Mouse (Mus musculus): ENCODE measurements at regions not wholly inside any gene's neighbourhood (a gene's known extent, or its start where the extent isn't known, plus 50 kb on each side); places are given as distances from the start of the nearest gene placed in this dataset.

GRCm38 (mm10) chr1:90526311-90526710 is 76.5 kb upstream of the Cops8 start:
- H3K36me3 ChIP-seq (ENCODE audit: control insufficient read depth) = no peaks in the 10 kb centered on the region
- H3K27me3 ChIP-seq (ENCODE audit: control insufficient read depth) = no peaks in the 10 kb centered on the region
- no peaks in the 10 kb centered on the region for H3K4me1 ChIP-seq (ENCODE audit: control insufficient read depth)
- peaks cover 2% of the 10 kb centered on the region; the same call in 1 of the 2 replicates for H3K9me3 ChIP-seq (ENCODE audit: control insufficient read depth, low read length)
- H3K4me3 ChIP-seq (replicated peaks) = no peak overlapping the region
- TF ChIP-seq GATA1 (IDR thresholded peaks at IDR 0.05; ENCODE audit: low read length) (no peak), TAL1 (IDR thresholded peaks at IDR 0.05; ENCODE audit: low read length) (no peak)

- peaks cover 2% of the 10 kb centered on the region; the same call in 1 of the 2 replicates for H3K9me3 ChIP-seq (ENCODE audit: control insufficient read depth, low read length)
Measured at GRCm38 (mm10) chr1:90527947-90528717, 74.6 kb upstream of the Cops8 start.

GRCm38 (mm10) chr1:90533481-90533880 is 69.3 kb upstream of the Cops8 start:
- peaks cover 2% of the 10 kb centered on the region; the same call in 1 of the 2 replicates for H3K9me3 ChIP-seq (ENCODE audit: control insufficient read depth, low read length)
- TF ChIP-seq TAL1 (IDR thresholded peaks at IDR 0.05; ENCODE audit: low read length) = no peak
- TF ChIP-seq GATA1 (IDR thresholded peaks at IDR 0.05; ENCODE audit: low read length) = no peak

More at GRCm38 (mm10) chr1:90527947-90528717, 74.6 kb upstream of the Cops8 start:
- Histone ChIP-seq H3K27me3 (ENCODE audit: control insufficient read depth) (no peaks in the 10 kb centered on the region), H3K36me3 (ENCODE audit: control insufficient read depth) (no peaks in the 10 kb centered on the region), H3K4me1 (ENCODE audit: control insufficient read depth) (no peaks in the 10 kb centered on the region), H3K4me3 (replicated peaks) (no peak overlapping the region)
- no peak for TF ChIP-seq GATA1 (IDR thresholded peaks at IDR 0.05; ENCODE audit: low read length)
- TF ChIP-seq TAL1 (IDR thresholded peaks at IDR 0.05; ENCODE audit: low read length) = no peak

GRCm38 (mm10) chr1:90536105-90536504 is 66.7 kb upstream of the Cops8 start:
- Histone ChIP-seq H3K36me3 (ENCODE audit: control insufficient read depth) (no peaks in the 10 kb centered on the region), H3K27me3 (ENCODE audit: control insufficient read depth) (no peaks in the 10 kb centered on the region), H3K4me1 (ENCODE audit: control insufficient read depth) (no peaks in the 10 kb centered on the region), H3K4me3 (replicated peaks) (no peak overlapping the region), H3K9me3 (ENCODE audit: control insufficient read depth, low read length) (no peaks in the 10 kb centered on the region; the same call in 1 of the 2 replicates)
- TF ChIP-seq GATA1 (IDR thresholded peaks at IDR 0.05; ENCODE audit: low read length) (no peak), TAL1 (IDR thresholded peaks at IDR 0.05; ENCODE audit: low read length) (no peak)

More at GRCm38 (mm10) chr1:90533481-90533880, 69.3 kb upstream of the Cops8 start:
- H3K36me3 ChIP-seq (ENCODE audit: control insufficient read depth) = no peaks in the 10 kb centered on the region
- H3K27me3 ChIP-seq (ENCODE audit: control insufficient read depth) = no peaks in the 10 kb centered on the region
- no peaks in the 10 kb centered on the region for H3K4me1 ChIP-seq (ENCODE audit: control insufficient read depth)
- no peak overlapping the region for H3K4me3 ChIP-seq (replicated peaks)

- H3K9me3 ChIP-seq (ENCODE audit: control insufficient read depth, low read length) = peaks cover 12% of the 10 kb centered on the region
- no peak overlapping the region for H3K4me3 ChIP-seq (replicated peaks)
- TF ChIP-seq TAL1 (IDR thresholded peaks at IDR 0.05; ENCODE audit: low read length) (no peak), GATA1 (IDR thresholded peaks at IDR 0.05; ENCODE audit: low read length) (no peak)
- no peaks in the 10 kb centered on the region for H3K36me3 ChIP-seq (ENCODE audit: control insufficient read depth)
- H3K27me3 ChIP-seq (ENCODE audit: control insufficient read depth) = no peaks in the 10 kb centered on the region
- no peaks in the 10 kb centered on the region for H3K4me1 ChIP-seq (ENCODE audit: control insufficient read depth)
Measured at GRCm38 (mm10) chr1:90543801-90544795, 58.7 kb upstream of the Cops8 start.

GRCm38 (mm10) chr1:90544821-90545536 is 57.8 kb upstream of the Cops8 start:
- H3K27me3 ChIP-seq (ENCODE audit: control insufficient read depth) = no peaks in the 10 kb centered on the region

GRCm38 (mm10) chr1:90552644-90553043 is 50.1 kb upstream of the Cops8 start:
- no peak overlapping the region for H3K4me3 ChIP-seq (replicated peaks)
- H3K27me3 ChIP-seq (ENCODE audit: control insufficient read depth) = no peaks in the 10 kb centered on the region
- TF ChIP-seq GATA1 (IDR thresholded peaks at IDR 0.05; ENCODE audit: low read length) (no peak), TAL1 (IDR thresholded peaks at IDR 0.05; ENCODE audit: low read length) (no peak)
- H3K36me3 ChIP-seq (ENCODE audit: control insufficient read depth) = no peaks in the 10 kb centered on the region
- no peaks in the 10 kb centered on the region; the same call in 1 of the 2 replicates for H3K9me3 ChIP-seq (ENCODE audit: control insufficient read depth, low read length)
- H3K4me1 ChIP-seq (ENCODE audit: control insufficient read depth) = no peaks in the 10 kb centered on the region

More at GRCm38 (mm10) chr1:90544821-90545536, 57.8 kb upstream of the Cops8 start:
- TF ChIP-seq GATA1 (IDR thresholded peaks at IDR 0.05; ENCODE audit: low read length) (no peak), TAL1 (IDR thresholded peaks at IDR 0.05; ENCODE audit: low read length) (no peak)
- Histone ChIP-seq H3K9me3 (ENCODE audit: control insufficient read depth, low read length) (peaks cover 12% of the 10 kb centered on the region), H3K4me1 (ENCODE audit: control insufficient read depth) (no peaks in the 10 kb centered on the region), H3K36me3 (ENCODE audit: control insufficient read depth) (no peaks in the 10 kb centered on the region), H3K4me3 (replicated peaks) (no peak overlapping the region)

All from erythroblast, embryonic 14.5 days (primary cell).